Mouse (Mus musculus): ENCODE results near the gene Herc2.

DNA sequence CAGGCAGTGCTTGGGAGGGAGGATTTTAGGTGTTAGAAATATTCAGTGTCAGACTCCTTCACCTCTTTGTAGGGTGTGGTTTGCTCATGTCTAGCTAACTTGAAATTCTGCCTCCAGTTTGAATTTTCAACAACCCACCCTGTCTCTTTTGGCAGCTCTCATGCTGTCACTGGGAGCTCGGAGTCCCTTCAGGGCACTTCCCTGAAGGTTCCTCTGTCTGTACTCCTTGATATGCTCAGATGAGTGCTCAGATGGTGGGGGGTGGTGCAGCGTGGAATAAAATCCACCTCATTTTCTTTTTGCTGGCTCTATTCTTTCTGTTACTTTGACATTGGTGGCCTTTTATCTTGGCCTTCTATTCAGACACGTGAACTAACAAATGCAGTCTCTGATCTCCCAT, 127.4 kb downstream of the Herc2 start:
- TF ChIP-seq CTCF (IDR thresholded peaks at IDR 0.05; ENCODE audit: low read depth, low read length) (no peak), TAL1 (conservative IDR thresholded peaks at IDR 0.05; ENCODE audit: low read depth, low read length) (no peak)
